In the genomic region with DNA sequence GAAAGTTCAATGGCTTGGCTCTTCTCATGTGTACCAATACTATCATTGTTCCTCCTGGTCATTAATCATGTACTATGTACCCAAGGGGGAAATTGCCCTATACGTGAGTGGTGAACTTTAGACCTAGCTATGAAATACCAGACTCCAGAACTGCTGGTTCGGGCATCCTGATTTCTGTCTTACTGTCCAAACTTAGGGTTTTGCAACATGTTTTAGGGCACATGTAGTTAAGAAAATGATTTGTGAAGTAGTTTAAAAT, we compare ENCODE assay signal across 24 mouse cellular contexts. TPM values are rescaled to one million over a fixed set of nuclear protein-coding genes. Genes with fewer than 3 reads are reported as not detected.
A peak's percentile ranks its signal among the peaks of the same experiment; 100 is the strongest.
DNase-seq lines count a peak whose midpoint lies in the region; ATAC-seq and TF ChIP-seq lines count a peak whose summit lies in the region.
"Had no signal": no experiment of that assay in that cellular context is flagged by ENCODE, and none has a peak within 500 bp of the region (broad histone marks: within the 10 kb centered on the region; RNA-seq: fewer than 3 reads in every experiment).

No protein-coding gene starts in this region.

- H3K4me3 ChIP-seq in liver, postnatal 0 days (ENCODE audit: low read depth, low read length), result no peak overlapping the region
- no peak overlapping the region for H3K4me3 ChIP-seq in liver, embryonic 11.5 days (ENCODE audit: low read depth, low read length)
- no peak overlapping the region for H3K4me3 ChIP-seq in intestine, embryonic 15.5 days (replicated peaks)
- no peak overlapping the region for H3K4me3 ChIP-seq in intestine, embryonic 16.5 days (ENCODE audit: low read length)
- no peak overlapping the region for H3K4me3 ChIP-seq in small intestine, adult 2 months (ENCODE audit: low read depth, low read length)
- H3K4me3 ChIP-seq: embryonic facial prominence, embryonic 13.5 days; embryonic facial prominence, embryonic 15.5 days; erythroblast, embryonic 14.5 days; forebrain, embryonic 10.5 days; forebrain, embryonic 12.5 days had no signal

- ATAC-seq in liver, postnatal 0 days, result peak; percentile 85
- ATAC-seq in liver, embryonic 11.5 days (replicated peaks; ENCODE audit: low FRiP score), result no peak
- peak; percentile 74 for ATAC-seq in intestine, embryonic 15.5 days
- peak; percentile 76 for ATAC-seq in intestine, embryonic 16.5 days
- no peak for ATAC-seq in megakaryocyte-erythroid progenitor cell, adult 5-6 weeks (replicated peaks; ENCODE audit: low FRiP score, low TSS enrichment, poor library complexity, severe bottlenecking)
- ATAC-seq: forebrain, embryonic 14.5 days; forebrain, embryonic 16.5 days had no signal

- H3K27me3 ChIP-seq in liver, postnatal 0 days (ENCODE audit: insufficient read depth, low read length), result no peaks in the 10 kb centered on the region
- no peaks in the 10 kb centered on the region for H3K27me3 ChIP-seq in liver, embryonic 11.5 days (replicated peaks; ENCODE audit: control insufficient read depth, insufficient read depth, low read length)
- H3K27me3 ChIP-seq in intestine, embryonic 15.5 days (replicated peaks), result no peaks in the 10 kb centered on the region
- no peaks in the 10 kb centered on the region for H3K27me3 ChIP-seq in intestine, embryonic 16.5 days (replicated peaks; ENCODE audit: control insufficient read depth, insufficient read depth, low read length)
- no peaks in the 10 kb centered on the region for H3K27me3 ChIP-seq in small intestine, adult 2 months (ENCODE audit: control insufficient read depth, insufficient read depth, low read length)
- H3K27me3 ChIP-seq: embryonic facial prominence, embryonic 13.5 days; embryonic facial prominence, embryonic 15.5 days; forebrain, embryonic 12.5 days had no signal

- no peak overlapping the region for H3K27ac ChIP-seq in liver, postnatal 0 days (ENCODE audit: low read depth)
- no peak overlapping the region for H3K27ac ChIP-seq in liver, embryonic 11.5 days (ENCODE audit: low read depth, low read length)
- H3K27ac ChIP-seq in intestine, embryonic 15.5 days, result no peak overlapping the region
- H3K27ac ChIP-seq in intestine, embryonic 16.5 days (ENCODE audit: low read length), result no peak overlapping the region
- peak overlapping the region; percentile 81 for H3K27ac ChIP-seq in small intestine, adult 2 months (ENCODE audit: insufficient read depth, low read depth, low read length)
- H3K27ac ChIP-seq: embryonic facial prominence, embryonic 13.5 days; embryonic facial prominence, embryonic 15.5 days; forebrain, embryonic 10.5 days; forebrain, embryonic 12.5 days had no signal

- peaks cover 26% of the 10 kb centered on the region for H3K4me1 ChIP-seq in liver, postnatal 0 days (ENCODE audit: insufficient read depth)
- H3K4me1 ChIP-seq in liver, embryonic 11.5 days (replicated peaks; ENCODE audit: control insufficient read depth, insufficient read depth, low read length), result no peaks in the 10 kb centered on the region
- peaks cover 3% of the 10 kb centered on the region; the same call in 1 of the 2 replicates for H3K4me1 ChIP-seq in intestine, embryonic 15.5 days (replicated peaks)
- no peaks in the 10 kb centered on the region for H3K4me1 ChIP-seq in intestine, embryonic 16.5 days (ENCODE audit: control insufficient read depth, insufficient read depth, low read length)
- peaks cover 21% of the 10 kb centered on the region for H3K4me1 ChIP-seq in small intestine, adult 2 months (ENCODE audit: control insufficient read depth, insufficient read depth, insufficient read length, low read length)
- H3K4me1 ChIP-seq: embryonic facial prominence, embryonic 15.5 days; forebrain, embryonic 10.5 days; forebrain, embryonic 12.5 days had no signal

- no peak overlapping the region for H3K9ac ChIP-seq in liver, postnatal 0 days (replicated peaks)
- H3K9ac ChIP-seq in liver, embryonic 11.5 days (ENCODE audit: low read depth, low read length), result no peak overlapping the region
- H3K9ac ChIP-seq in intestine, embryonic 15.5 days, result no peak overlapping the region
- no peak overlapping the region for H3K9ac ChIP-seq in intestine, embryonic 16.5 days (ENCODE audit: low read depth, low read length)
- H3K9ac ChIP-seq: embryonic facial prominence, embryonic 13.5 days; embryonic facial prominence, embryonic 15.5 days; forebrain, embryonic 12.5 days had no signal

- H3K4me2 ChIP-seq in liver, postnatal 0 days (ENCODE audit: low read depth, low read length), result no peak overlapping the region
- no peak overlapping the region for H3K4me2 ChIP-seq in liver, embryonic 11.5 days
- no peak overlapping the region for H3K4me2 ChIP-seq in intestine, embryonic 15.5 days (replicated peaks)
- H3K4me2 ChIP-seq in intestine, embryonic 16.5 days (ENCODE audit: low read depth, low read length), result no peak overlapping the region
- H3K4me2 ChIP-seq: embryonic facial prominence, embryonic 13.5 days; embryonic facial prominence, embryonic 15.5 days; forebrain, embryonic 12.5 days had no signal

- no peak for TF ChIP-seq CTCF in liver, postnatal 0 days (IDR thresholded peaks at IDR 0.05; ENCODE audit: low read depth)
- TF ChIP-seq CTCF in small intestine, adult 2 months (IDR thresholded peaks at IDR 0.05; ENCODE audit: extremely low read depth, insufficient read length, insufficient replicate concordance, low read depth, low read length), result no peak

- TF ChIP-seq EP300 in liver, postnatal 0 days (IDR thresholded peaks at IDR 0.05; ENCODE audit: low read depth), result peak; percentile 76

- WGBS in liver, postnatal 0 days (ENCODE audit: insufficient replicate concordance), result 60% methylated on average over 2 of the region's 2 CpGs
- WGBS in liver, embryonic 11.5 days, result 88% methylated on average over 2 of the region's 2 CpGs
- 65% methylated on average over 2 of the region's 2 CpGs for WGBS in intestine, embryonic 15.5 days
- 55% methylated on average over 2 of the region's 2 CpGs for WGBS in intestine, embryonic 16.5 days
- WGBS in small intestine, adult 2 months, result 24% methylated on average over 2 of the region's 2 CpGs

- H3K36me3 ChIP-seq in liver, postnatal 0 days (replicated peaks; ENCODE audit: insufficient read depth, low read length), result no peaks in the 10 kb centered on the region
- no peaks in the 10 kb centered on the region for H3K36me3 ChIP-seq in liver, embryonic 11.5 days (ENCODE audit: control insufficient read depth, insufficient read depth, low read length)
- H3K36me3 ChIP-seq in intestine, embryonic 15.5 days, result no peaks in the 10 kb centered on the region
- no peaks in the 10 kb centered on the region for H3K36me3 ChIP-seq in intestine, embryonic 16.5 days (ENCODE audit: control insufficient read depth, insufficient read depth, low read length)
- no peaks in the 10 kb centered on the region for H3K36me3 ChIP-seq in small intestine, adult 2 months (ENCODE audit: control insufficient read depth, insufficient read depth, low read length)
- H3K36me3 ChIP-seq: embryonic facial prominence, embryonic 13.5 days; embryonic facial prominence, embryonic 15.5 days; forebrain, embryonic 10.5 days; forebrain, embryonic 12.5 days had no signal

- no peaks in the 10 kb centered on the region for H3K9me3 ChIP-seq in liver, postnatal 0 days (ENCODE audit: low read length)
- no peaks in the 10 kb centered on the region for H3K9me3 ChIP-seq in liver, embryonic 11.5 days (ENCODE audit: control insufficient read depth, low read length)
- no peaks in the 10 kb centered on the region for H3K9me3 ChIP-seq in intestine, embryonic 15.5 days
- H3K9me3 ChIP-seq in intestine, embryonic 16.5 days (ENCODE audit: control insufficient read depth, low read length), result no peaks in the 10 kb centered on the region
- H3K9me3 ChIP-seq: embryonic facial prominence, embryonic 13.5 days; embryonic facial prominence, embryonic 15.5 days; forebrain, embryonic 10.5 days; forebrain, embryonic 12.5 days had no signal

- no peak for TF ChIP-seq POLR2A in small intestine, adult 2 months (IDR thresholded peaks at IDR 0.05; ENCODE audit: low read depth, low read length)

- no peak for DNase-seq in liver, postnatal 0 days
- no peak for DNase-seq in liver, embryonic 11.5 days (ENCODE audit: low spot score)
- DNase-seq in adrenal gland, adult 2 months, result no peak
- no peak for DNase-seq in lung, postnatal 36 days
- DNase-seq: adrenal gland, adult 8-10 months; adrenal gland, postnatal 25 days; cerebellum, adult 11 months; cerebellum, adult 18-20 months; cerebellum, adult 8-10 months; cerebellum, adult 9-11 months; cerebellum, postnatal 14 days; cerebellum, postnatal 36 days; embryo, embryonic 11 days had no signal

RNA-seq across cellular contexts. Expression of a gene that starts 5.2 kb away (rescaled TPM):
- polyA plus RNA-seq in liver, postnatal 0 days (2015; fragmentation: Nextera tagmentation; extraction: Ambion mirVana), result 8.8 and 11.8 TPM in 2 replicates
- 15.8 and 16.2 TPM in 2 replicates for polyA plus RNA-seq in liver, embryonic 11.5 days (2014; fragmentation: Nextera tagmentation; extraction: Ambion mirVana)
- polyA plus RNA-seq in intestine, embryonic 15.5 days (2015; fragmentation: Nextera tagmentation; extraction: Ambion mirVana), result 8.0 and 9.3 TPM in 2 replicates
- 11.4 and 14.6 TPM in 2 replicates for polyA plus RNA-seq in intestine, embryonic 16.5 days (2015; fragmentation: Nextera tagmentation; extraction: Ambion mirVana)
- polyA plus RNA-seq in small intestine, adult 2 months (2012; rRNA removed), result 57.0 and 73.1 TPM in 2 replicates
- 36.2 and 50.2 TPM in 2 replicates for total RNA-seq in megakaryocyte-erythroid progenitor cell, adult 5-6 weeks (2014; fragmentation: Nextera tagmentation)
- 8.9 and 9.4 TPM in 2 replicates for total RNA-seq in megakaryocyte-erythroid progenitor cell, adult 5-6 weeks (2017)
- 10 to 100 TPM; 36.2 to 55.3 TPM for total RNA-seq in adrenal gland, adult 2 months (2021)
- polyA plus RNA-seq in adrenal gland, adult 2 months (2012; rRNA removed), result 39.5 and 42.7 TPM in 2 replicates

Comparison
In these comparisons a context has a peak if more than half of its experiments do, and no peak if none do; other contexts are left out.
1. ATAC-seq: peak in liver, postnatal 0 days (single experiment), intestine, embryonic 15.5 days (single experiment) and intestine, embryonic 16.5 days (single experiment); none in liver, embryonic 11.5 days (single experiment) and megakaryocyte-erythroid progenitor cell, adult 5-6 weeks (single experiment).